Mouse (Mus musculus) thymus, postnatal 0 days (tissue): ENCODE data around the gene Frmpd3. TPM values are rescaled to one million over a fixed set of nuclear protein-coding genes. Genes with fewer than 3 reads are reported as not detected.

Experiments
- DNase-seq: peaks from one replicate; pipeline ENCODE4 v3.0.0-alpha.2; 2015; ENCODE audit warnings: low spot score
- microRNA counts: library from miRNA; unstranded; fragments of <30 nt; microRNA quantifications from one replicate; lab custom pipeline; 2015
- microRNA-seq: library from miRNA; unstranded; fragments of <30 nt; microRNA quantifications from one replicate; pipeline ENCODE4, GENCODE M21; 2016; ENCODE audit warnings: borderline number of aligned reads
- polyA plus RNA-seq: library from polyadenylated mRNA; unstranded; fragments of >200 nt; fragmentation: Nextera tagmentation; extraction: Ambion mirVana; gene quantifications from 2 replicates; pipeline ENCODE4 v1.2.1, GENCODE M21; 2015

Frmpd3 gene
- polyA plus RNA-seq, 1 experiment from 2014 or later: not detected

- peak; percentile 93 for DNase-seq
These were observed 114.2 kb downstream of the Frmpd3 start, which contains the start of gene Prps1 for GRCm38 (mm10) chrX:140456279-140456731. TSS of gene Prps1 (plus strand) at chrX:140456613.

- DNase-seq: peak; percentile 4
These were observed 114.9 kb downstream of the Frmpd3 start for GRCm38 (mm10) chrX:140456751-140457491.

GRCm38 (mm10) chrX:140457502-140457901 is 115.4 kb downstream of the Frmpd3 start:
- DNase-seq: peak; percentile 5

- no peak for DNase-seq
These were observed 136.2 kb downstream of the Frmpd3 start for GRCm38 (mm10) chrX:140478231-140478630.

- DNase-seq: peak; percentile 51
These were observed 137.1 kb downstream of the Frmpd3 start for GRCm38 (mm10) chrX:140479171-140479570.

MicroRNA genes within 50 kb of the gene (microRNA counts, 519-probe panel; counts per million panel counts)
- microRNA mmu-miR-3475 (lab: Ali Mortazavi, UCI): 473 counts per million, percentile 71 among the panel's probes with 10 or more counts

Small RNAs within 50 kb of the gene (microRNA-seq; reads per million reads assigned to microRNA genes)
- gene Mir3475: 2.1 reads per million

Other genes starting within 250 kb of the Frmpd3 start
- gene Prps1, start 114.3 kb downstream of the Frmpd3 start, polyA plus RNA-seq: 71.9 and 72.7 TPM in 2 replicates